Mouse (Mus musculus): ENCODE measurements at regions not wholly inside any gene's neighbourhood (a gene's known extent, or its start where the extent isn't known, plus 50 kb on each side); places are given as distances from the start of the nearest gene placed in this dataset. TPM values are rescaled to one million over a fixed set of nuclear protein-coding genes. Genes with fewer than 3 reads are reported as not detected.
"Not testable (repeated sequence)": the region's sequence is repeated elsewhere in the genome, so short reads cannot be mapped to it uniquely, and the experiment has no call there.

- Histone ChIP-seq H3K9me3 (ENCODE audit: control insufficient read depth, low read length) (peaks cover 65% of the 10 kb centered on the region), H3K9ac (replicated peaks; ENCODE audit: low read depth, low read length) (no peak overlapping the region), H3K4me3 (replicated peaks; ENCODE audit: low read length) (no peak overlapping the region), H3K4me2 (ENCODE audit: low read length) (no peak overlapping the region), H3K36me3 (ENCODE audit: control insufficient read depth, insufficient read depth) (no peaks in the 10 kb centered on the region), H3K27me3 (replicated peaks; ENCODE audit: control insufficient read depth, insufficient read depth, low read length) (no peaks in the 10 kb centered on the region), H3K27ac (ENCODE audit: low read length) (no peak overlapping the region), H3K4me1 (replicated peaks; ENCODE audit: control insufficient read depth, insufficient read depth, low read length) (no peaks in the 10 kb centered on the region)
- ATAC-seq: no peak
- 62% methylated on average over 6 of the region's 6 CpGs for WGBS
Measured at GRCm38 (mm10) chr4:3085456-3086448, 81.4 kb upstream of the Vmn1r2 start.

GRCm38 (mm10) chr4:3087616-3088015 is 79.5 kb upstream of the Vmn1r2 start:
- H3K4me1 ChIP-seq (replicated peaks; ENCODE audit: control insufficient read depth, insufficient read depth, low read length); H3K4me2 ChIP-seq (ENCODE audit: low read length); H3K9ac ChIP-seq (replicated peaks; ENCODE audit: low read depth, low read length); H3K27me3 ChIP-seq (replicated peaks; ENCODE audit: control insufficient read depth, insufficient read depth, low read length); H3K4me3 ChIP-seq (replicated peaks; ENCODE audit: low read length); H3K36me3 ChIP-seq (ENCODE audit: control insufficient read depth, insufficient read depth); H3K27ac ChIP-seq (ENCODE audit: low read length); ATAC-seq: not testable (repeated sequence)
- WGBS: 84% methylated on average over 7 of the region's 7 CpGs
- H3K9me3 ChIP-seq (ENCODE audit: control insufficient read depth, low read length): peaks cover 50% of the 10 kb centered on the region

- no peak for ATAC-seq
- H3K4me2 ChIP-seq (ENCODE audit: low read length): no peak overlapping the region
- no peaks in the 10 kb centered on the region for H3K4me1 ChIP-seq (replicated peaks; ENCODE audit: control insufficient read depth, insufficient read depth, low read length)
- no peaks in the 10 kb centered on the region for H3K27me3 ChIP-seq (replicated peaks; ENCODE audit: control insufficient read depth, insufficient read depth, low read length)
- H3K9me3 ChIP-seq (ENCODE audit: control insufficient read depth, low read length): peaks cover 29% of the 10 kb centered on the region
- no peak overlapping the region for H3K9ac ChIP-seq (replicated peaks; ENCODE audit: low read depth, low read length)
- no peak overlapping the region for H3K27ac ChIP-seq (ENCODE audit: low read length)
- no peak overlapping the region for H3K4me3 ChIP-seq (replicated peaks; ENCODE audit: low read length)
- H3K36me3 ChIP-seq (ENCODE audit: control insufficient read depth, insufficient read depth): no peaks in the 10 kb centered on the region
- 66% methylated on average over 13 of the region's 13 CpGs for WGBS
Measured at GRCm38 (mm10) chr4:3089567-3090377, 77.3 kb upstream of the Vmn1r2 start.

GRCm38 (mm10) chr4:3090378-3090735 is 76.8 kb upstream of the Vmn1r2 start:
- Histone ChIP-seq H3K36me3 (ENCODE audit: control insufficient read depth, insufficient read depth) (no peaks in the 10 kb centered on the region), H3K9me3 (ENCODE audit: control insufficient read depth, low read length) (peaks cover 25% of the 10 kb centered on the region), H3K9ac (replicated peaks; ENCODE audit: low read depth, low read length) (no peak overlapping the region), H3K4me1 (replicated peaks; ENCODE audit: control insufficient read depth, insufficient read depth, low read length) (no peaks in the 10 kb centered on the region), H3K27ac (ENCODE audit: low read length) (no peak overlapping the region), H3K27me3 (replicated peaks; ENCODE audit: control insufficient read depth, insufficient read depth, low read length) (no peaks in the 10 kb centered on the region), H3K4me3 (replicated peaks; ENCODE audit: low read length) (no peak overlapping the region), H3K4me2 (ENCODE audit: low read length) (no peak overlapping the region)
- 82% methylated on average over 11 of the region's 11 CpGs for WGBS
- no peak for ATAC-seq

- 79% methylated on average over 9 of the region's 9 CpGs for WGBS
- no peak overlapping the region for H3K9ac ChIP-seq (replicated peaks; ENCODE audit: low read depth, low read length)
- no peak for ATAC-seq
- peaks cover 21% of the 10 kb centered on the region for H3K9me3 ChIP-seq (ENCODE audit: control insufficient read depth, low read length)
- no peaks in the 10 kb centered on the region for H3K4me1 ChIP-seq (replicated peaks; ENCODE audit: control insufficient read depth, insufficient read depth, low read length)
- H3K4me3 ChIP-seq (replicated peaks; ENCODE audit: low read length): no peak overlapping the region
- no peaks in the 10 kb centered on the region for H3K36me3 ChIP-seq (ENCODE audit: control insufficient read depth, insufficient read depth)
- H3K27ac ChIP-seq (ENCODE audit: low read length): no peak overlapping the region
- no peaks in the 10 kb centered on the region for H3K27me3 ChIP-seq (replicated peaks; ENCODE audit: control insufficient read depth, insufficient read depth, low read length)
- no peak overlapping the region for H3K4me2 ChIP-seq (ENCODE audit: low read length)
Measured at GRCm38 (mm10) chr4:3090742-3091141, 76.4 kb upstream of the Vmn1r2 start.

Small RNAs in the stretch of these regions (microRNA-seq; reads per million reads assigned to microRNA genes)
- not detected for gene Gm27878

Data from forebrain, embryonic 16.5 days (tissue).